Mouse (Mus musculus): Measurements from ENCODE around the gene Ptpn1. TPM values are rescaled to one million over a fixed set of nuclear protein-coding genes. Genes with fewer than 3 reads are reported as not detected.

Ptpn1 gene
- polyA plus RNA-seq, 1 experiment: 34.3 TPM

- H3K4me1 ChIP-seq (ENCODE audit: control insufficient read depth, insufficient read depth, low read length): peaks cover 2% of the 10 kb centered on the region; the same call in 1 of the 2 replicates
- no peak for TF ChIP-seq CTCF (IDR thresholded peaks at IDR 0.05; ENCODE audit: control insufficient read depth, insufficient read depth, low read length)
- no peak for TF ChIP-seq POLR2A (IDR thresholded peaks at IDR 0.05; ENCODE audit: borderline replicate concordance, control insufficient read depth, low read depth, low read length)
- no peak overlapping the region for H3K4me3 ChIP-seq (replicated peaks; ENCODE audit: control insufficient read depth, low read depth, low read length)
- 86% methylated on average over 3 of the region's 3 CpGs for WGBS
- H3K27ac ChIP-seq (ENCODE audit: control insufficient read depth, insufficient read depth, low read depth, low read length, poor library complexity): no peak overlapping the region
Measured at GRCm38 (mm10) chr2:168008132-168008531, 76.3 kb downstream of the Ptpn1 start.

- TF ChIP-seq POLR2A (IDR thresholded peaks at IDR 0.05; ENCODE audit: borderline replicate concordance, control insufficient read depth, low read depth, low read length) (no peak), CTCF (IDR thresholded peaks at IDR 0.05; ENCODE audit: control insufficient read depth, insufficient read depth, low read length) (peak; percentile 67)
- Histone ChIP-seq H3K4me3 (replicated peaks; ENCODE audit: control insufficient read depth, low read depth, low read length) (no peak within 1 kb of the TSS), H3K27ac (ENCODE audit: control insufficient read depth, insufficient read depth, low read depth, low read length, poor library complexity) (no peak within 1 kb of the TSS), H3K4me1 (ENCODE audit: control insufficient read depth, insufficient read depth, low read length) (peaks cover 2% of the 10 kb centered on the region; the same call in 1 of the 2 replicates)
- 40% methylated on average over 9 of the region's 9 CpGs for WGBS
Measured at GRCm38 (mm10) chr2:168009936-168010668, 78.2 kb downstream of the Ptpn1 start, which contains the start of gene Ripor3. TSS of gene Ripor3 (minus strand) at chr2:168010618.

- TF ChIP-seq CTCF (IDR thresholded peaks at IDR 0.05; ENCODE audit: control insufficient read depth, insufficient read depth, low read length): no peak
- TF ChIP-seq POLR2A (IDR thresholded peaks at IDR 0.05; ENCODE audit: borderline replicate concordance, control insufficient read depth, low read depth, low read length): no peak
- Histone ChIP-seq H3K27ac (ENCODE audit: control insufficient read depth, insufficient read depth, low read depth, low read length, poor library complexity) (no peak overlapping the region), H3K4me1 (ENCODE audit: control insufficient read depth, insufficient read depth, low read length) (no peaks in the 10 kb centered on the region), H3K4me3 (replicated peaks; ENCODE audit: control insufficient read depth, low read depth, low read length) (no peak overlapping the region)
- 7% methylated on average over 11 of the region's 11 CpGs for WGBS
Measured at GRCm38 (mm10) chr2:168010893-168011292, 79.0 kb downstream of the Ptpn1 start.

DNA sequence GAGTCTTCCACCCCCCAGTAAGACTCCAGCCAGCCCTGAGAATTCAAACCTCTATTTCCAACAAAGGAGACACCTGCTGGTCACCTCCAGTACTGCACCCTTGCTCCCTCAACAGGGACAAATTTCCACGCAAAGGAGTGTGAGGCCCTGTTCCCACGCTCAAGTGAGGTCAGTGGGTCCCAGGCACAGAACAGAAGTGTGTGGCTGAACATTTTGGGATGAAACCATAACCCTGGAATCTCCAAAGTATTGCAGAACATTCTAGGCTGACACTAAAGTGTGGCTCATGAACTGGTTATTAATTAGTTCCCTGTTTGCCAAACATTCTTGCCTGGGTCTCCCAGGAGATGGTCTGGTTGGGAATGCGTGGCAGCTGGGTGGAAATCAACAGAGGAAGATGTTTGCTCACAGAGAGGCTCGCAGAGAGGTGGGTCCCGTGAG is 85.1 kb downstream of the Ptpn1 start:
- Histone ChIP-seq H3K27ac (ENCODE audit: control insufficient read depth, insufficient read depth, low read depth, low read length, poor library complexity) (no peak overlapping the region), H3K4me3 (replicated peaks; ENCODE audit: control insufficient read depth, low read depth, low read length) (no peak overlapping the region), H3K4me1 (ENCODE audit: control insufficient read depth, insufficient read depth, low read length) (no peaks in the 10 kb centered on the region)
- TF ChIP-seq CTCF (IDR thresholded peaks at IDR 0.05; ENCODE audit: control insufficient read depth, insufficient read depth, low read length) (peak; percentile 63), POLR2A (IDR thresholded peaks at IDR 0.05; ENCODE audit: borderline replicate concordance, control insufficient read depth, low read depth, low read length) (no peak)
- WGBS: 36% methylated on average over 5 of the region's 5 CpGs

DNA sequence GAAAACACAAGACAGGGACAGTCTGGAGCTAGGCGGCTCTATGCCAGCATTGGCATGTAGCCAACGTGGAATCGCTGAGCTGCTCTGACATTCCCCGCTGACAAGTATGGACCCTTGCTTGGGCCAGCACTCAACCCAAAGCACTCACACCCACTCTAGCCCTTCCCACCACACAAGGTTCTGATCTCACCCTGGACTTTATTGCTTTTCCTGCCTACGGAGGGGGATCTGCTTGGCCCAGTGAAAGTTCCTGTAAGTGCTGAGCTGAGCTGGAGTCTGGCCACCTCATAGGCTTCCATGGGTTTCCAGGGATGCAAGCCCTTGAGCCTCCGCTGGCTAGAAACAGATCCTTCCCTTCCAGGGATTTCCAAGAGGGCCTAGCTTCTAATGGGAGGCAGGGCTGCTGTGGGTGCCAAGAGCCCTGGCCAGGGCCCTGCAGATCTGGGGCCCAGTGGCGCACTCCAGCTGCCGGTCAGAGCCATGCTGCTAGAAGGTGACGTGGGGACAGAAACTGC is 87.4 kb downstream of the Ptpn1 start:
- no peak overlapping the region for H3K4me3 ChIP-seq (replicated peaks; ENCODE audit: control insufficient read depth, low read depth, low read length)
- no peak overlapping the region for H3K27ac ChIP-seq (ENCODE audit: control insufficient read depth, insufficient read depth, low read depth, low read length, poor library complexity)
- no peaks in the 10 kb centered on the region for H3K4me1 ChIP-seq (ENCODE audit: control insufficient read depth, insufficient read depth, low read length)
- TF ChIP-seq CTCF (IDR thresholded peaks at IDR 0.05; ENCODE audit: control insufficient read depth, insufficient read depth, low read length) (no peak), POLR2A (IDR thresholded peaks at IDR 0.05; ENCODE audit: borderline replicate concordance, control insufficient read depth, low read depth, low read length) (no peak)
- 88% methylated on average over 9 of the region's 9 CpGs for WGBS

DNA sequence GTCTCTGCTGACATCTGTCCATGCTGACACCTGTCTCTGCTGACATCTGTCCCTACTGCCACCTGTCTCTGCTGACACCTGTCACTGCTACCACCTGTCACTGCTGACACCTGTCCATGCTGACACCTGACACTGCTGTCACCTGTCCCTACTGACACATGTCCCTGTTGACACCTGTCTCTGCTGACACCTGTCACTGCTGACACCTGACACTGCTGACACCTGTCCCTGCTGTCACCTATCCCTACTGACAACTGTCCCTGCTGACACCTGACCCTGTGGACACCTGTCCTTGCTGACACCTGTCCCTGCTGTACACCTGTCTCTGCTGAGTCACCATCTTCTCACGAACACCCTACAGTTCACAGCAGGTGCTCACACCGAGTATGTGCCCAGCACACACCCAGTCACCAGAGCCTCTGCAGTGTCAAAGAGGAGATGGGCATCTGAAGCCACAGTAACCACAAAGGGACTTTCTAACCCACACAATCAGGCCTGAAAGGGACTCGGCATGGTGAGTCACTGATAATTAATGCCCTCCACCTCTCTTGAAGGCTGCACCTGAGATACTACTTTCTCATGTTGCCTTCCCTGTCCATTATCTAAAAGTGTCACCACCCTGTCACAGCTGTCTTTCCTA is 92.0 kb downstream of the Ptpn1 start:
- H3K27ac ChIP-seq (ENCODE audit: control insufficient read depth, insufficient read depth, low read depth, low read length, poor library complexity): no peak overlapping the region
- no peak for TF ChIP-seq CTCF (IDR thresholded peaks at IDR 0.05; ENCODE audit: control insufficient read depth, insufficient read depth, low read length)
- no peak for TF ChIP-seq POLR2A (IDR thresholded peaks at IDR 0.05; ENCODE audit: borderline replicate concordance, control insufficient read depth, low read depth, low read length)
- H3K4me3 ChIP-seq (replicated peaks; ENCODE audit: control insufficient read depth, low read depth, low read length): no peak overlapping the region
- no peaks in the 10 kb centered on the region for H3K4me1 ChIP-seq (ENCODE audit: control insufficient read depth, insufficient read depth, low read length)
- 14% methylated on average over 3 of the region's 3 CpGs for WGBS

DNA sequence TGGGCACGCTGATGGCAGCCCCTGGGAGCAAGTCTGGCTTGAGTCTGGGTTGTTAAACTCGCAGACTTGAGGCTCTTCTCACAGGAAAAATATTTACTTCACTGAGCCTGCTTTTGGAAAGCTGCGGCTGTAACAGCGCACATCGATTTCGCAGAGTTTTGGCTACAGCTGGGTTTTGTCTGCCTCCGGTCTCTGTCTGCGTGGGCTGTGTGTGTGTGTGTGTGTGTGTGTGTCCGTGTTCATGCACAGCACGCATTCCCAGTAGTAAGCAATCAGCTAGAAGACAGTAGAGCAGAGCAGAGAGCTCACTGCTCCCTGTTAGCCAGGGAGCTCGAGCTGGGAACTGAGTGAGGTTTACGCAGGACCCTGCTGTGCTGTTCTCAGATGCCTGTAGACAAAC is 93.3 kb downstream of the Ptpn1 start:
- TF ChIP-seq CTCF (IDR thresholded peaks at IDR 0.05; ENCODE audit: control insufficient read depth, insufficient read depth, low read length) (no peak), POLR2A (IDR thresholded peaks at IDR 0.05; ENCODE audit: borderline replicate concordance, control insufficient read depth, low read depth, low read length) (no peak)
- H3K4me1 ChIP-seq (ENCODE audit: control insufficient read depth, insufficient read depth, low read length): no peaks in the 10 kb centered on the region
- no peak overlapping the region for H3K27ac ChIP-seq (ENCODE audit: control insufficient read depth, insufficient read depth, low read depth, low read length, poor library complexity)
- H3K4me3 ChIP-seq (replicated peaks; ENCODE audit: control insufficient read depth, low read depth, low read length): no peak overlapping the region
- 84% methylated on average over 12 of the region's 12 CpGs for WGBS

DNA sequence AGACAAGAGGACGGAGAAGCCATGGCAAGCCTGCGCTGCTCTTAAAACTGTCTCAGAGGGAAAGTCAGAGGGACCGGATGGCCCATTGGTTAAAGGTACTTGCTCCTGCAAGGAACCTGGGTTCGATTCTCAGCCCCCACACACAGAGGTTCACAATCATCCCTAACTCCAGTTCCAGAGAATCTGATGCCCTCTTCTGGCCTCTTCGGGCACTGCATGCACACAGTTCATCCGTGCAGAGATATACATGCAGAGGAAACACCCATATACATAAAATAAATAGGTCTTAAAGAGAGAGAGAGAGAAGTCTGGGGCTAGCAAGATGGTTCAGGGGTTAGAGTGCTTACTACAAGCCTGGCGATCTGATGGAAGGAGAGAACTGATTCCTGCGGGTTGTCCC is 94.0 kb downstream of the Ptpn1 start:
- Histone ChIP-seq H3K4me3 (replicated peaks; ENCODE audit: control insufficient read depth, low read depth, low read length) (no peak overlapping the region), H3K4me1 (ENCODE audit: control insufficient read depth, insufficient read depth, low read length) (no peaks in the 10 kb centered on the region), H3K27ac (ENCODE audit: control insufficient read depth, insufficient read depth, low read depth, low read length, poor library complexity) (no peak overlapping the region)
- 82% methylated on average over 8 of the region's 8 CpGs for WGBS
- TF ChIP-seq CTCF (IDR thresholded peaks at IDR 0.05; ENCODE audit: control insufficient read depth, insufficient read depth, low read length): peak; percentile 27; the same call in 1 of the 2 replicates
- no peak for TF ChIP-seq POLR2A (IDR thresholded peaks at IDR 0.05; ENCODE audit: borderline replicate concordance, control insufficient read depth, low read depth, low read length)

Data from bone marrow, adult 2 months (tissue).